Mouse (Mus musculus) stomach, embryonic 14.5 days (tissue): ENCODE measurements around the gene Kcnip4. TPM values are rescaled to one million over a fixed set of nuclear protein-coding genes. Genes with fewer than 3 reads are reported as not detected.

ENCODE experiments used
- ATAC-seq: fragments of 200-750 bp; cut with Nextera tagmentation; 2 replicates; pipeline ENCODE4 v1.8.0; 2017; ENCODE audit warnings: low read depth, moderate TSS enrichment; ENCODE audit not compliant: insufficient number of reproducible peaks, insufficient read depth, low FRiP score
- H3K27ac ChIP-seq: fragments of 300-500 bp; sonication (generic); 2 replicates; pipeline ENCODE4 v1.5.1; 2014; ENCODE audit warnings: mild to moderate bottlenecking, low read length, moderate library complexity, mixed read lengths
- H3K27me3 ChIP-seq: fragments of 300-500 bp; sonication (generic); 2 replicates; pipeline ENCODE4 v1.6.1; 2014; ENCODE audit warnings: low read length, control low read depth, mixed read lengths; ENCODE audit not compliant: control insufficient read depth, insufficient read depth
- H3K36me3 ChIP-seq: fragments of 300-500 bp; sonication (generic); 2 replicates; pipeline ENCODE4 v1.6.1; 2014; ENCODE audit warnings: mild to moderate bottlenecking, control low read depth, low read length, moderate library complexity, mixed read lengths; ENCODE audit not compliant: control insufficient read depth, insufficient read depth
- H3K4me1 ChIP-seq: fragments of 300-500 bp; sonication (generic); 2 replicates; pipeline ENCODE4 v1.6.1; 2014; ENCODE audit warnings: low read length, control low read depth, mixed read lengths; ENCODE audit not compliant: control insufficient read depth, insufficient read depth
- H3K4me2 ChIP-seq: fragments of 300-500 bp; sonication (generic); replicated peaks from 2 replicates; pipeline ENCODE4 v1.6.1; 2014; ENCODE audit warnings: low read depth, low read length, control low read depth
- H3K4me3 ChIP-seq: fragments of 300-500 bp; sonication (generic); 2 replicates; pipeline ENCODE4 v1.5.1; 2014; ENCODE audit warnings: low read depth, low read length, control low read depth
- H3K9ac ChIP-seq: fragments of 300-500 bp; sonication (generic); replicated peaks from 2 replicates; pipeline ENCODE4 v1.6.1; 2014; ENCODE audit warnings: low read depth, mild to moderate bottlenecking, control low read depth, low read length, moderate library complexity, mixed read lengths
- H3K9me3 ChIP-seq: fragments of 300-500 bp; sonication (generic); 2 replicates; pipeline ENCODE4 v1.6.1; 2016; ENCODE audit warnings: low read depth, low read length, control low read depth; ENCODE audit not compliant: control insufficient read depth
- WGBS: fragments of 180-500 bp; shearing (Covaris S2); extraction: QIAGEN DNeasy Blood & Tissue Kit; methylation state at CpG from one replicate; pipeline ENCODE4 v1.1.7; 2014; 5-methylcytosine and 5-hydroxymethylcytosine counted together
- polyA plus RNA-seq: library from polyadenylated mRNA; unstranded; fragments of >200 nt; fragmentation: Nextera tagmentation; extraction: Ambion mirVana; gene quantifications from 2 replicates; pipeline ENCODE4 v1.2.1, GENCODE M21; 2014

The Kcnip4 gene
- polyA plus RNA-seq, 1 experiment from 2014 or later = 6.1 TPM

DNA sequence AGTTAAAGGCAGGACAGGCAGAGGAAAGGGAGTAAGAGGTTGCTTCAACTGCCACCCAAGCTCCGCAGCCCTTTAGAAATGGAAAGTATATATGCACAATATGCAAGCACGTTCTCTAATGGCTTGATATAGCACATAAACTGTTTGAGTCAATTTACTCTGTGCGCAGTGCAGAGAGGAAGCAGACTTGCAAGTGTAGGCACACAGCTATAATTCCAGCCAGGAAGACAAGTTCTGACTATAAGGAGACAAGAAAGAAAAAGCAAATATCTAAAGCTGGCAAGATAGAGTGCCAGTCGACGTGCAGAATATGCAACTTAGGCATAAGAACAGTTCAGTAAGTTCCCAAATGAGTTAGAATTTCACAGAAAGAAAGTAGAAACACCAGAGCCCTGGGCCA, 175.2 kb downstream of the Kcnip4 start:
- Histone ChIP-seq H3K27me3 (no peaks in the 10 kb centered on the region), H3K4me3 (no peak overlapping the region), H3K9ac (no peak overlapping the region), H3K36me3 (no peaks in the 10 kb centered on the region), H3K4me1 (no peaks in the 10 kb centered on the region), H3K9me3 (no peaks in the 10 kb centered on the region), H3K4me2 (no peak overlapping the region), H3K27ac (no peak overlapping the region)
- 61% methylated on average over 5 of the region's 5 CpGs for WGBS
- no peak for ATAC-seq

DNA sequence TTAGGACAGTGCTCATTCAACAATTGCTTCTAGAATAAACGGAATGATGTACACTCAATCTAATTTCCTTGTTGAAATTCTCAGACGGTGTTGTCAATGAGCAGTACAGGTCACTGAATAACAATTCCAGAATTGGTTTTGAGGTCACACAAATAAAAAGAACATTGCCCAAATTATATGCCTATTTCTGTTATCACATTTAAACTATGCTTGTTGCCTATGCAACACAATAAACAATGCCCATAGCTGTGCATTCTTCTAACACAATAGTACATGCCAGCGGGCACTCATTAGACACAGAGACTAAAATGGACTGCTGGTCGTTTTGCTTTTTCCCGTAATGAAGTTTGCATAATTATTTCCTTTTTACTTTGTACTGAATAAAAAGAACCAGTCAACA, 176.2 kb downstream of the Kcnip4 start:
- Histone ChIP-seq H3K4me2 (no peak overlapping the region), H3K36me3 (no peaks in the 10 kb centered on the region), H3K27me3 (no peaks in the 10 kb centered on the region), H3K4me1 (no peaks in the 10 kb centered on the region), H3K9ac (no peak overlapping the region), H3K9me3 (no peaks in the 10 kb centered on the region), H3K4me3 (no peak overlapping the region), H3K27ac (no peak overlapping the region)
- ATAC-seq = no peak
- 78% methylated on average over 5 of the region's 5 CpGs for WGBS

DNA sequence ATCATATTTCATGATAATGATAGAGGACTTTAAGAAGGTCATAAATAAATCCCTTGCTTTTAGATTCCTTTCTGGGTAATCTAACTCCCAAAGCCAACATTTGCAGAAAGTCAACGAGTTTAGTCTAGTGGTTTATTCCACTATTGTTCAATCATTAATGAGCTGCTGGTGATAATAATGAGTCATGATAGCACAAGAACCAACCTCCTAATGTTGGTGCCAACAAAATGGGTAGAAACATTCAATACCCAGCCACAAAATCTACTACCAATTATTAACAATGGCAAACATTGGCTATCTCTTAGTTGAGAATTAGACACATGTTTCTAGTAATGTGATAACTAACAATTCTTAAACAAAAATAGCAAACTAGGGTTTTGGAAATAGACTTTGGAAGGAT, 180.1 kb downstream of the Kcnip4 start:
- no peak for ATAC-seq
- 76% methylated on average over 1 of the region's 1 CpGs for WGBS
- H3K27me3 ChIP-seq = no peaks in the 10 kb centered on the region
- H3K4me1 ChIP-seq = no peaks in the 10 kb centered on the region
- H3K9me3 ChIP-seq = no peaks in the 10 kb centered on the region
- no peak overlapping the region for H3K27ac ChIP-seq
- no peak overlapping the region for H3K9ac ChIP-seq
- no peak overlapping the region for H3K4me2 ChIP-seq
- no peaks in the 10 kb centered on the region for H3K36me3 ChIP-seq
- no peak overlapping the region for H3K4me3 ChIP-seq

DNA sequence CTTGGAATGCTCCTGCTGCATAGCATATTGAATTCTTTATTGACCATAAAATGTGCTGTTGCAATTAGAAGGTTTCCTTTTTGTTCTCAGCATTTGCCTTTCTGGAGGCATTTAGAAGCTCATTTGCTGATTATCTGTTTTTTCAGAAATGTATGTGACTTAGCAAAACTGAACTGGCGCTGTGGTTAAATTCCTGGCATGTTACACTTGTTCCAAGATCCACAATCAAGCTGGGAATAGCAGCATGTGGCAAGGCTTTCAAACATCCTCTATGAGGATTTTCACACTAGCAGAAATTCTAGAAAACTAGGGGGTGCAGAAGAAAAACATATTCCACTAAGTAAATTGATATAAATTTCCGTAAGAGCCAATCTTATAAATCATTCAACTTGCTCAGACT, 187.5 kb downstream of the Kcnip4 start:
- WGBS = 52% methylated on average over 2 of the region's 2 CpGs
- Histone ChIP-seq H3K4me1 (no peaks in the 10 kb centered on the region), H3K9me3 (no peaks in the 10 kb centered on the region), H3K4me2 (no peak overlapping the region), H3K27me3 (no peaks in the 10 kb centered on the region), H3K9ac (no peak overlapping the region), H3K27ac (no peak overlapping the region), H3K4me3 (no peak overlapping the region), H3K36me3 (no peaks in the 10 kb centered on the region)
- no peak for ATAC-seq

DNA sequence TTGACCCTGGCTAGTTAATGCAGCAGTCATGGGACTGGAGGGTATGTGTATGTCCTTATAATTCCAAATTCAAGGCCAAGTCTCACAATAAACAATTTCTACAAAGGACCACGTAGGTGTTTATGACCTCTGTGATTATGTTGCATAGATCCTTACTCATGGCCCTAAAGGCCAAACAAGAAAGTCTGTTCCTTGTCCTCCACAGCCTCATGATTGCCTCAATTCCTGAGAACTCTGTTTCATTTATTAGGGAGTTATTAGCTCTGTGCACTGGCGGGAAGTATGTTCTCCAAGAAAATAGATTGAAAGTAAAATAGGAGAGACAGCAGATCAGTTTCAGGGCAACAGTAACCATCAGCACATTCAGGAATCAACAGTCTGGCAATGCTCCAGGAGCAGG, 191.6 kb downstream of the Kcnip4 start:
- Histone ChIP-seq H3K9me3 (no peaks in the 10 kb centered on the region), H3K4me2 (no peak overlapping the region), H3K4me1 (no peaks in the 10 kb centered on the region), H3K27ac (no peak overlapping the region), H3K4me3 (no peak overlapping the region), H3K9ac (no peak overlapping the region), H3K36me3 (no peaks in the 10 kb centered on the region), H3K27me3 (no peaks in the 10 kb centered on the region)
- WGBS = 78% methylated on average over 2 of the region's 2 CpGs
- no peak for ATAC-seq

DNA sequence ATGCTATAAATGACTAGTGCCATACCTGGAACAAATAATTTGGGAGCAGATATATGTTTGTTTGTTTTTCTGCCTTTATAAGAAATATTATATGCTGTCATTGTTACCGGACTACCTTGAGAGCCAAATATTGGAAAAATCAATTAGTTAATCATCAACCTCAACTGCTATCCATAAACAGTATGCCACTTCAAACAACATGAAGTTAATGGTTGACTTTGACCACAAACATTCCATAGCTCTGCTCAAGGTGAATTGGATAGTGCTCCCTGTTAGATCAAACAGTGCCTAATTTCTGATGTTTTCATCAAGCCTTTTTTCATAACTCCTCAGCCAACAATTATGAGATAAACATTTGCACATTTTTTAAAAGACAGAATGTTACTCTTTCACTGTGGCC, 195.7 kb downstream of the Kcnip4 start:
- no peaks in the 10 kb centered on the region for H3K27me3 ChIP-seq
- H3K9me3 ChIP-seq = no peaks in the 10 kb centered on the region
- H3K4me1 ChIP-seq = no peaks in the 10 kb centered on the region
- WGBS = 78% methylated on average over 1 of the region's 1 CpGs
- H3K4me2 ChIP-seq = no peak overlapping the region
- no peak overlapping the region for H3K4me3 ChIP-seq
- no peak overlapping the region for H3K27ac ChIP-seq
- no peaks in the 10 kb centered on the region for H3K36me3 ChIP-seq
- H3K9ac ChIP-seq = no peak overlapping the region
- ATAC-seq = no peak

DNA sequence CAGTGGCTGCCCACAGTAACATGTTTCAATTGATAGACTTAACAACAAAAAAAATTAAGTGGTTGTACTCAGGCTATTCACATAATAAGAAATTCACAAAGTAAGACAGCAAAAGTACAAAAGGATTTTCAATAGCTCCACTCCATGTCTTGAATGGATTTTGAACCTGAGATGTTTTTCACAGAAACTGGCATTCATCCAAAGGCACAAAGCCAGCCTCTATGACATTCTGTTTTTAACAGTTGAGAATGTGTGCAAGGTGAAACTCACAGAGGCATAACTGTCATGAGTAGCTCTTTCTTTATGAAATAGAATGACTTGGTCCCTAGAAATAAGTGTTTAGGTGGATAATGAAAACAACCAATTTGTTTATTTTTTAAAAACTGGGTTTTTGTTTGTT, 206.0 kb downstream of the Kcnip4 start:
- no peak overlapping the region for H3K4me3 ChIP-seq
- no peaks in the 10 kb centered on the region for H3K9me3 ChIP-seq
- H3K36me3 ChIP-seq = no peaks in the 10 kb centered on the region
- no peak overlapping the region for H3K9ac ChIP-seq
- H3K27me3 ChIP-seq = no peaks in the 10 kb centered on the region
- no peak overlapping the region for H3K27ac ChIP-seq
- H3K4me2 ChIP-seq = no peak overlapping the region
- no peaks in the 10 kb centered on the region for H3K4me1 ChIP-seq
- ATAC-seq = no peak

DNA sequence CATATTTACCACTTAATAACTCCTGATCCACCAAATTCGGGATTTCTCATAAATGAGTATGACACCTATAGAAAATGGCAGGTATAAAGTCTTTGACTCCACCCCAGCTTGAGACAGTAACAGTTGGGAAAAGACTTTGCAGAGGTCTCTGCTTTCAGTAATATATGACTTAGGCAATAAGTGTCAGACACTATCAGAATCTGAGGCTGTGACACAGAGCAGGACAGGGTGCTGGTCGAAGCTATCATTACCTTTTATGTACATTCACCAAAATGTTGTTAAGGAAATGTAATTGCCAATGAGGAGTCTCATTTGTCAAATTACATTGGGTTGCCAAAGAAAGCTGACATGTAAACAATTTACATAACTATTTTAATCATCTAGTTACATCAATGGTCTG, 206.8 kb downstream of the Kcnip4 start:
- Histone ChIP-seq H3K9me3 (no peaks in the 10 kb centered on the region), H3K27ac (no peak overlapping the region), H3K9ac (no peak overlapping the region), H3K27me3 (no peaks in the 10 kb centered on the region), H3K36me3 (no peaks in the 10 kb centered on the region), H3K4me3 (no peak overlapping the region), H3K4me1 (no peaks in the 10 kb centered on the region), H3K4me2 (no peak overlapping the region)
- no peak for ATAC-seq
- WGBS = 69% methylated on average over 2 of the region's 2 CpGs

DNA sequence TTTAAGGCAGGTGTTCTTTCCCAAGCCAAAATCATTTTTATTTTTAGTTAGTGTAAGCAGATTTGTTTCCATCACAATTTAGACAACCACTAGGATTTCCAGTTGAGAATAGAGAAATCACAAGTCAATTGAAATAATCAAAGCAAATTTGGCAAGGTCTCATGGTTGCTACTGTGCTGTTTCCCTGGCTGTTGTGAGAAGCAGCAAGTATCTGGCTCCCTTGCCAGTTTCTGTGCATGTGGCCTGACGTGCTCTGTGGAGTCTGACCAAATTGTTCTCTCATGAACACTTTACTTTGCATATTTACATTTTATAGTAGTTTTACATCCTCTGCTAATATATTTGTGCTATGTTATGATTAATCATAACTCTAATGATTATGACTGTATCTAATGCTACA, 217.9 kb downstream of the Kcnip4 start:
- no peaks in the 10 kb centered on the region for H3K27me3 ChIP-seq

More for the DNA sequence above, 217.9 kb downstream of the Kcnip4 start:
- H3K4me2 ChIP-seq = no peak overlapping the region
- WGBS = 70% methylated on average over 1 of the region's 1 CpGs
- no peak overlapping the region for H3K27ac ChIP-seq
- H3K4me1 ChIP-seq = no peaks in the 10 kb centered on the region
- no peak for ATAC-seq
- no peak overlapping the region for H3K9ac ChIP-seq
- H3K9me3 ChIP-seq = no peaks in the 10 kb centered on the region
- H3K4me3 ChIP-seq = no peak overlapping the region
- H3K36me3 ChIP-seq = no peaks in the 10 kb centered on the region
